Mouse (Mus musculus): ENCODE data around the gene Nckap5. TPM values are rescaled to one million over a fixed set of nuclear protein-coding genes. Genes with fewer than 3 reads are reported as not detected.

Nckap5 gene
- polyA plus RNA-seq, 2 experiments, result 6.8 to 14.9 TPM

DNA sequence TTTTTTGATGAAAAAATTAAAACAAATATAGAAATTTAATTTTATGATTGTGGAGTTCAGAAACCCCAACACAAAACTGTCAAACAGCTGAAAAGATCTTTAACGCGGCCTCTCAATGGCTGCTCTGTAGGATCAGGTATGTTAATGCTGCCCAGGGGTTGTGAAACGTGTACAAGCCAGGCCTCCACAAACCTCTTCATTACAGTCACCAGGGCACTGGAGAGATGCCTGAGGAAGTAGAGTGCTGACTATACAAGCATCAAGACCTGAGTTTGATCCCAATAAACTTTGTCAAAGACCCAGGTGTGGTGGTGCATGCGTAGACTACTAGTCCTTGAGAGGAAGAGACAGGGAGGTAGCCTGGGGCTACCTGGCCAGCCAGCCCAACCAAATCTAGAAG lies 222.0 kb downstream of the Nckap5 start:
- Histone ChIP-seq H3K4me2 (replicated peaks; ENCODE audit: low read depth, low read length, severe bottlenecking) (no peak overlapping the region), H3K27ac (replicated peaks; ENCODE audit: low read depth, low read length) (no peak overlapping the region), H3K4me3 (replicated peaks; ENCODE audit: low read length) (no peak overlapping the region), H3K36me3 (ENCODE audit: control insufficient read depth, insufficient read depth, low read length) (no peaks in the 10 kb centered on the region), H3K9ac (ENCODE audit: low read depth, low read length, severe bottlenecking) (no peak overlapping the region), H3K4me1 (ENCODE audit: control insufficient read depth, insufficient read depth, low read length) (peaks cover 8% of the 10 kb centered on the region; the same call in 1 of the 2 replicates), H3K9me3 (ENCODE audit: control insufficient read depth, low read length) (no peaks in the 10 kb centered on the region), H3K27me3 (ENCODE audit: control insufficient read depth, insufficient read depth, low read length) (no peaks in the 10 kb centered on the region)
- whole genome bisulfite sequencing, result 52% methylated on average over 4 of the region's 4 CpGs
- no peak for ATAC-seq (ENCODE audit: low FRiP score, low read depth)
- TF ChIP-seq POLR2A (IDR thresholded peaks at IDR 0.05; ENCODE audit: borderline replicate concordance, extremely low read depth, insufficient read depth, insufficient read length), result no peak
- no peak for DNase-seq (ENCODE audit: low spot score)

DNA sequence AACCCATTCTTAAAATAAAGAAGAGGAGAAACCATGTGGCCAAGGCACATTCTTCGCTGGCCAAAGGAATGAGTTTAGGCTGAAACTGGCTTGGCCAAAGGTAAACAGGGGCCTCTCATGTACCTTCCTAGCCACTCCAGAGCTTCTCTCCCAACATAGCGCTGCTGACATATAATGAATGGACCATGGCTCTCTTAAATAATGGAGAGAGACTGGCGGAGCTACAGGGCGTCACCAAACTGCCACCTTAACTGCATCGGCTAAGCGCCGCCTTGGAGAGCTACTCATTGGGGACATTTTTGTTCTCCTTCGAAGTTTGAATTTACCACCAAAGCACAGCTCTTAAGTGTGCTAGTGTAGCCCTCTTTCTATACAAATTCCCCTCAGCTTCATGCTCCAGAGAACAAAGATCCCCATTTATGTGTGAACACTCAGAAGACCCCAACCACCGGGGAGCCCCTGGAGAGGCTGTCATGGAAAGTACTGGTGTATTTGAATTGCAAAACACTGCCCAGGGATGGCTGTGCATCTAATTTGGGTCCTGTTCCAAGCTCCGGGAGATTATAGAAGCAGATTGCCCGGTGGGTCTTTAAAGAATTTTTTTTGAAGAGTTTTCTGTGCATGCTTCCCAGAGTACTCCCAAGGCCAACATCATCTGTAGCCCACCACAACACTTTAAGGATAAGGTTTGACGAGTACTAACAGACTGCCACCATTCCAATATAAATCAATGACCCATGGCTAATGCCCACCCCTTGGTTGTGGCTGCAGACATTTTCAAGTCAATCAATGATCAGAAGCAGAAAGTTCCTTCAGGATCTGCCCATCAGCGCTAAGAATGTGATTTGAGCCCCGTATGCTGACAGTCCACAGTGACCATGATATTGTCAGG lies 224.2 kb downstream of the Nckap5 start:
- ATAC-seq (ENCODE audit: low FRiP score, low read depth) (no peak), DNase-seq (ENCODE audit: low spot score) (no peak)
- no peak overlapping the region for H3K4me2 ChIP-seq (replicated peaks; ENCODE audit: low read depth, low read length, severe bottlenecking)
- TF ChIP-seq POLR2A (IDR thresholded peaks at IDR 0.05; ENCODE audit: borderline replicate concordance, extremely low read depth, insufficient read depth, insufficient read length), result no peak
- H3K36me3 ChIP-seq (ENCODE audit: control insufficient read depth, insufficient read depth, low read length), result no peaks in the 10 kb centered on the region
- 83% methylated on average over 14 of the region's 14 CpGs for WGBS
- H3K27ac ChIP-seq (replicated peaks; ENCODE audit: low read depth, low read length), result no peak overlapping the region
- H3K9me3 ChIP-seq (ENCODE audit: control insufficient read depth, low read length), result no peaks in the 10 kb centered on the region
- H3K4me1 ChIP-seq (ENCODE audit: control insufficient read depth, insufficient read depth, low read length), result peaks cover 8% of the 10 kb centered on the region; the same call in 1 of the 2 replicates
- H3K9ac ChIP-seq (ENCODE audit: low read depth, low read length, severe bottlenecking), result no peak overlapping the region
- no peaks in the 10 kb centered on the region for H3K27me3 ChIP-seq (ENCODE audit: control insufficient read depth, insufficient read depth, low read length)
- no peak overlapping the region for H3K4me3 ChIP-seq (replicated peaks; ENCODE audit: low read length)

- no peaks in the 10 kb centered on the region for H3K27me3 ChIP-seq (ENCODE audit: control insufficient read depth, insufficient read depth, low read length)
- DNase-seq (ENCODE audit: low spot score) (no peak), ATAC-seq (ENCODE audit: low FRiP score, low read depth) (no peak)
- no peak overlapping the region for H3K27ac ChIP-seq (replicated peaks; ENCODE audit: low read depth, low read length)
- H3K9me3 ChIP-seq (ENCODE audit: control insufficient read depth, low read length), result no peaks in the 10 kb centered on the region
- peaks cover 8% of the 10 kb centered on the region; the same call in 1 of the 2 replicates for H3K4me1 ChIP-seq (ENCODE audit: control insufficient read depth, insufficient read depth, low read length)
- H3K4me3 ChIP-seq (replicated peaks; ENCODE audit: low read length), result no peak overlapping the region
- no peak overlapping the region for H3K9ac ChIP-seq (ENCODE audit: low read depth, low read length, severe bottlenecking)
- no peak overlapping the region for H3K4me2 ChIP-seq (replicated peaks; ENCODE audit: low read depth, low read length, severe bottlenecking)
- no peak for TF ChIP-seq POLR2A (IDR thresholded peaks at IDR 0.05; ENCODE audit: borderline replicate concordance, extremely low read depth, insufficient read depth, insufficient read length)
- no peaks in the 10 kb centered on the region for H3K36me3 ChIP-seq (ENCODE audit: control insufficient read depth, insufficient read depth, low read length)
- WGBS, result 69% methylated on average over 9 of the region's 9 CpGs
Measured at GRCm38 (mm10) chr1:126604551-126604950, 226.0 kb downstream of the Nckap5 start.

DNA sequence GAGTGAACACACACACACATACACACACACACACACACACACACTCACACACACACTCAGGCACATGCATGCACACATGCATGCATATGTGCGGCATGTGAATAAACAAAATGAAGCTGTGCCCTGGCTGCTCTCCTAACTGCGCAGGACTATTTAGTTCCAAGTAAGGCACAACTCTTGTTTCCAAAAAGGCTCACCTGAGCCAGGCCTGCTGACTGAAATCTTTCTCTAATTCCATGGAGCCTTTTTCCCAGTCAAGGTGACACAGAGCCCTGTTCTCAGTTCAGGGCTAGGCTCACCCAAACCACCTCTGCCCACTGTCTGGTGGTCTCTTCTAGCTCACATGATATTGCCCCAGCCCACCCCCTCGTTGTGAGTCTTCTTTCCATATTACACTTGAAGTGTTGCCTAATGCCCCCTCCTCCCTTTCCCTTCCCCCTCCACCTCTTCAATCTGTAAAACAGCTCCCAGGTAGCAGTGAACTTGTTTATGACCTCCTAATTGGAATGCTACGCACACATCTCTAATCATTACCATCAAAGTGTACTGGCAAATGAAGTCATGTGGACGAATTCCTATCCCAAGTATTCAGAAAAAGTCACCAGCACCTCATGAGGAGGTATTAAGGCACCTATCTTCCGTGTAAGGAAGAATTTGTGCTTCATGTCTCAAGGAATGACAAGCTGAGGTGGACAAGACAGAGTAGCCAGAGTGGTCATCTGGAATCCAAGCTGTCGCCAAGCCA lies 226.7 kb downstream of the Nckap5 start:
- TF ChIP-seq POLR2A (IDR thresholded peaks at IDR 0.05; ENCODE audit: borderline replicate concordance, extremely low read depth, insufficient read depth, insufficient read length), result no peak
- 48% methylated on average over 7 of the region's 7 CpGs for WGBS
- no peaks in the 10 kb centered on the region for H3K9me3 ChIP-seq (ENCODE audit: control insufficient read depth, low read length)
- no peaks in the 10 kb centered on the region for H3K36me3 ChIP-seq (ENCODE audit: control insufficient read depth, insufficient read depth, low read length)
- H3K27me3 ChIP-seq (ENCODE audit: control insufficient read depth, insufficient read depth, low read length), result no peaks in the 10 kb centered on the region
- no peak overlapping the region for H3K4me3 ChIP-seq (replicated peaks; ENCODE audit: low read length)
- H3K9ac ChIP-seq (ENCODE audit: low read depth, low read length, severe bottlenecking), result no peak overlapping the region
- DNase-seq (ENCODE audit: low spot score), result no peak
- no peak overlapping the region for H3K27ac ChIP-seq (replicated peaks; ENCODE audit: low read depth, low read length)
- peaks cover 8% of the 10 kb centered on the region; the same call in 1 of the 2 replicates for H3K4me1 ChIP-seq (ENCODE audit: control insufficient read depth, insufficient read depth, low read length)
- H3K4me2 ChIP-seq (replicated peaks; ENCODE audit: low read depth, low read length, severe bottlenecking), result no peak overlapping the region
- ATAC-seq (ENCODE audit: low FRiP score, low read depth), result no peak

DNA sequence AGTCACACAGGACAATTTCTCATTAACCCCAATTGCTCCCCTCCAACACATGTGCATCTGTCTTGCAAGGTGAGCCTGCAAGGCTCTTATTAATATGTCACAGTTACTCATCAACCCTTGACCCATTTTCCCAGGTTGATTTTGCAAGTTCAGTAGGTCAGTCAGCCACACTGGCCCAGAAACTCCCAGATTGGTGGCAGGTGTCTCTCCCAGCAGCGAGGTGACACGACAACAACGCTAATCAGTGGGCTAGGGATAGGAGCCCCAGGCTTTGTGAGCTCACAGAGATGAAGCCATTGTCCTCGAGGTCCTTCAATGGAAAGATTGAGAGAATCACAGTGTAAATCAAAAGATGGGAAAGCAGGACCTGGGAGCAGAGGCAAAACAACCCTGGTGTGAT lies 230.0 kb downstream of the Nckap5 start:
- H3K27me3 ChIP-seq (ENCODE audit: control insufficient read depth, insufficient read depth, low read length), result no peaks in the 10 kb centered on the region
- TF ChIP-seq POLR2A (IDR thresholded peaks at IDR 0.05; ENCODE audit: borderline replicate concordance, extremely low read depth, insufficient read depth, insufficient read length), result no peak
- H3K4me2 ChIP-seq (replicated peaks; ENCODE audit: low read depth, low read length, severe bottlenecking), result no peak overlapping the region
- DNase-seq (ENCODE audit: low spot score) (no peak), ATAC-seq (ENCODE audit: low FRiP score, low read depth) (no peak)
- no peaks in the 10 kb centered on the region for H3K9me3 ChIP-seq (ENCODE audit: control insufficient read depth, low read length)
- no peak overlapping the region for H3K9ac ChIP-seq (ENCODE audit: low read depth, low read length, severe bottlenecking)
- no peak overlapping the region for H3K4me3 ChIP-seq (replicated peaks; ENCODE audit: low read length)
- WGBS, result 37% methylated on average over 4 of the region's 4 CpGs
- H3K36me3 ChIP-seq (ENCODE audit: control insufficient read depth, insufficient read depth, low read length), result no peaks in the 10 kb centered on the region
- no peak overlapping the region for H3K27ac ChIP-seq (replicated peaks; ENCODE audit: low read depth, low read length)
- no peaks in the 10 kb centered on the region; the same call in 1 of the 2 replicates for H3K4me1 ChIP-seq (ENCODE audit: control insufficient read depth, insufficient read depth, low read length)

Measured in limb, embryonic 14.5 days (tissue).